12 mouse cellular contexts compared by ENCODE assay signal in the genomic region with DNA sequence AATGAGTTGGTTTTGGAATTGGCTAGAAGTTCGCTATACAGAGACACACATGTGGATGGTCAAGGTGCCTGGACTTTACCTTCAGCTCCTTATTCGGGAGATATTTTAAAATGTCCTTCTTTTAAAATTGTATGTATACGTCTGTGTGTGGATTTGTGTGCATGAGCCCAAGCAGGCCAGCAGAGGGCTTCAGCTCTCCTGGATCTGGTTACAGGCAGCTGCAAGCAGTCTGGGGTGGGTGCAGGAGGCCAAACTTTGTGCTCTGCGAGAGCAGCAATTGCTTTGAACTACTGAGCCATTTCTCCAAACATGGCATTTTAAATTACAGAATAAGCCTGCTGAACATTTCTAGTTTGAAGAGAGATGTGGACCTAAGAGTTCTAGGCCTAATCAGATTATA. TPM values are rescaled to one million over a fixed set of nuclear protein-coding genes. Genes with fewer than 3 reads are reported as not detected.
DNase-seq lines count a peak whose midpoint lies in the region; ATAC-seq and TF ChIP-seq lines count a peak whose summit lies in the region.
"Had no signal": no experiment of that assay in that cellular context is flagged by ENCODE, and none has a peak within 500 bp of the region (broad histone marks: within the 10 kb centered on the region; RNA-seq: fewer than 3 reads in every experiment).

No protein-coding gene starts in this region.

- H3K36me3 ChIP-seq in heart, postnatal 0 days (replicated peaks; ENCODE audit: control insufficient read depth, insufficient read depth, low read length), result no peaks in the 10 kb centered on the region
- no peaks in the 10 kb centered on the region for H3K36me3 ChIP-seq in midbrain, postnatal 0 days (ENCODE audit: insufficient read depth, low read length)
- no peaks in the 10 kb centered on the region for H3K36me3 ChIP-seq in midbrain, embryonic 15.5 days (replicated peaks)
- H3K36me3 ChIP-seq in small intestine, adult 2 months (ENCODE audit: control insufficient read depth, insufficient read depth, low read length), result no peaks in the 10 kb centered on the region
- H3K36me3 ChIP-seq: limb, embryonic 12.5 days had no signal

- no peak overlapping the region for H3K27ac ChIP-seq in heart, postnatal 0 days (ENCODE audit: low read depth)
- no peak overlapping the region for H3K27ac ChIP-seq in midbrain, postnatal 0 days (ENCODE audit: low read depth, low read length)
- H3K27ac ChIP-seq in midbrain, embryonic 15.5 days, result no peak overlapping the region
- no peak overlapping the region for H3K27ac ChIP-seq in small intestine, adult 2 months (ENCODE audit: insufficient read depth, low read depth, low read length)
- H3K27ac ChIP-seq: limb, embryonic 12.5 days had no signal

- H3K9ac ChIP-seq in heart, postnatal 0 days (replicated peaks; ENCODE audit: low read depth, low read length), result no peak overlapping the region
- H3K9ac ChIP-seq in midbrain, postnatal 0 days (replicated peaks; ENCODE audit: low read length, poor library complexity, severe bottlenecking), result no peak overlapping the region
- no peak overlapping the region for H3K9ac ChIP-seq in midbrain, embryonic 15.5 days
- H3K9ac ChIP-seq: limb, embryonic 12.5 days had no signal

- peak; percentile 36 for TF ChIP-seq CTCF in heart, postnatal 0 days (IDR thresholded peaks at IDR 0.05; ENCODE audit: low read depth)
- TF ChIP-seq CTCF in midbrain, postnatal 0 days (IDR thresholded peaks at IDR 0.05), result peak; percentile 63
- peak; percentile 17; the same call in 1 of the 2 replicates for TF ChIP-seq CTCF in small intestine, adult 2 months (IDR thresholded peaks at IDR 0.05; ENCODE audit: extremely low read depth, insufficient read length, insufficient replicate concordance, low read depth, low read length)

- ATAC-seq in heart, postnatal 0 days (ENCODE audit: insufficient read depth, low read depth), result no peak
- no peak for ATAC-seq in midbrain, postnatal 0 days (ENCODE audit: low FRiP score)
- no peak for ATAC-seq in midbrain, embryonic 15.5 days (replicated peaks)
- ATAC-seq: forebrain, embryonic 16.5 days; Patski had no signal

- H3K27me3 ChIP-seq in heart, postnatal 0 days (ENCODE audit: control insufficient read depth, insufficient read depth, low read length), result no peaks in the 10 kb centered on the region
- H3K27me3 ChIP-seq in midbrain, postnatal 0 days (ENCODE audit: insufficient read depth, low read length), result no peaks in the 10 kb centered on the region
- H3K27me3 ChIP-seq in midbrain, embryonic 15.5 days (replicated peaks), result no peaks in the 10 kb centered on the region
- H3K27me3 ChIP-seq in small intestine, adult 2 months (ENCODE audit: control insufficient read depth, insufficient read depth, low read length), result no peaks in the 10 kb centered on the region
- H3K27me3 ChIP-seq: limb, embryonic 12.5 days; Patski had no signal

- no peak for TF ChIP-seq POLR2A in small intestine, adult 2 months (IDR thresholded peaks at IDR 0.05; ENCODE audit: low read depth, low read length)

- no peaks in the 10 kb centered on the region for H3K9me3 ChIP-seq in heart, postnatal 0 days (replicated peaks; ENCODE audit: control insufficient read depth, low read length)
- H3K9me3 ChIP-seq in midbrain, postnatal 0 days (ENCODE audit: low read length), result no peaks in the 10 kb centered on the region
- no peaks in the 10 kb centered on the region for H3K9me3 ChIP-seq in midbrain, embryonic 15.5 days

- H3K4me3 ChIP-seq in heart, postnatal 0 days (ENCODE audit: low read depth, low read length), result no peak overlapping the region
- no peak overlapping the region for H3K4me3 ChIP-seq in midbrain, postnatal 0 days (ENCODE audit: low read depth, low read length)
- H3K4me3 ChIP-seq in midbrain, embryonic 15.5 days, result no peak overlapping the region
- no peak overlapping the region for H3K4me3 ChIP-seq in small intestine, adult 2 months (ENCODE audit: low read depth, low read length)
- H3K4me3 ChIP-seq: limb, embryonic 12.5 days had no signal

- DNase-seq in heart, postnatal 0 days (ENCODE audit: low spot score), result no peak
- no peak for DNase-seq in heart, adult 8-10 months (ENCODE audit: low spot score)
- peak; percentile 45 for DNase-seq in midbrain, postnatal 0 days (ENCODE audit: low spot score)
- DNase-seq in brain, adult 2 months (ENCODE audit: low read depth, low spot score), result peak; percentile 19
- DNase-seq in cerebellum, postnatal 4 days (ENCODE audit: low spot score in 2 of 2), result no peak
- DNase-seq in spleen, postnatal 10 days (ENCODE audit: low spot score in 2 of 2), result no peak
- DNase-seq: spleen, adult 18-20 months had no signal

- H3K4me2 ChIP-seq in heart, postnatal 0 days (ENCODE audit: low read depth, low read length), result no peak overlapping the region
- H3K4me2 ChIP-seq in midbrain, postnatal 0 days (ENCODE audit: low read depth, low read length, poor library complexity, severe bottlenecking), result no peak overlapping the region
- H3K4me2 ChIP-seq in midbrain, embryonic 15.5 days, result no peak overlapping the region
- H3K4me2 ChIP-seq: limb, embryonic 12.5 days had no signal

- 77% methylated on average over 4 of the region's 4 CpGs for WGBS in heart, postnatal 0 days
- WGBS in midbrain, postnatal 0 days, result 82% methylated on average over 4 of the region's 4 CpGs
- WGBS in midbrain, embryonic 15.5 days, result 87% methylated on average over 4 of the region's 4 CpGs
- WGBS in small intestine, adult 2 months, result 70% methylated on average over 4 of the region's 4 CpGs

- no peaks in the 10 kb centered on the region for H3K4me1 ChIP-seq in heart, postnatal 0 days (ENCODE audit: control insufficient read depth, insufficient read depth)
- H3K4me1 ChIP-seq in midbrain, postnatal 0 days (ENCODE audit: insufficient read depth, low read length), result no peaks in the 10 kb centered on the region
- no peaks in the 10 kb centered on the region for H3K4me1 ChIP-seq in midbrain, embryonic 15.5 days
- H3K4me1 ChIP-seq in small intestine, adult 2 months (ENCODE audit: control insufficient read depth, insufficient read depth, insufficient read length, low read length), result no peaks in the 10 kb centered on the region
- H3K4me1 ChIP-seq: limb, embryonic 12.5 days had no signal

- TF ChIP-seq EP300 in heart, postnatal 0 days (IDR thresholded peaks at IDR 0.05; ENCODE audit: low read depth), result no peak

RNA-seq across cellular contexts. Expression of a gene that starts 28.1 kb away (rescaled TPM):
- not detected in 2 replicates for total RNA-seq in heart, postnatal 0 days (2014; rRNA removed; ENCODE audit: low replicate concordance)
- polyA plus RNA-seq in heart, postnatal 0 days (2015; fragmentation: Nextera tagmentation; extraction: Ambion mirVana), result 0.90 and 1.1 TPM in 2 replicates
- total RNA-seq in heart, adult 8-10 months (2022), result not detected
- not detected in 2 replicates for total RNA-seq in midbrain, postnatal 0 days (2014; rRNA removed)
- polyA plus RNA-seq in midbrain, postnatal 0 days (2015; fragmentation: Nextera tagmentation; extraction: Ambion mirVana), result 1.8 and 5.0 TPM in 2 replicates
- polyA plus RNA-seq in midbrain, embryonic 15.5 days (2015; fragmentation: Nextera tagmentation; extraction: Ambion mirVana), result 3.3 and 4.4 TPM in 2 replicates
- polyA plus RNA-seq in small intestine, adult 2 months (2012; rRNA removed), result 0.87 TPM in 1 of 2 replicates, not detected in the other
- polyA plus RNA-seq: Patski had no signal

RNA-seq across cellular contexts. Expression of a gene that starts 38.1 kb away (rescaled TPM):
- not detected in 2 replicates for total RNA-seq in heart, postnatal 0 days (2014; rRNA removed; ENCODE audit: low replicate concordance)
- 0.86 and 2.0 TPM in 2 replicates for polyA plus RNA-seq in heart, postnatal 0 days (2015; fragmentation: Nextera tagmentation; extraction: Ambion mirVana)
- under 1 TPM in 1 of 4 experiments, not detected in 3; 0.37 TPM for total RNA-seq in heart, adult 8-10 months (2022)
- 3.0 and 7.7 TPM in 2 replicates for total RNA-seq in midbrain, postnatal 0 days (2014; rRNA removed)
- polyA plus RNA-seq in midbrain, postnatal 0 days (2015; fragmentation: Nextera tagmentation; extraction: Ambion mirVana), result 2.0 and 2.2 TPM in 2 replicates
- polyA plus RNA-seq in midbrain, embryonic 15.5 days (2015; fragmentation: Nextera tagmentation; extraction: Ambion mirVana), result 1.0 and 1.6 TPM in 2 replicates
- polyA plus RNA-seq in small intestine, adult 2 months (2012; rRNA removed), result 0.11 and 0.28 TPM in 2 replicates

RNA-seq across cellular contexts. Expression of a gene that starts 55.0 kb away (rescaled TPM):
- 3.7 and 7.7 TPM in 2 replicates for total RNA-seq in heart, postnatal 0 days (2014; rRNA removed; ENCODE audit: low replicate concordance)
- polyA plus RNA-seq in heart, postnatal 0 days (2015; fragmentation: Nextera tagmentation; extraction: Ambion mirVana), result 2.9 and 3.0 TPM in 2 replicates
- 1 to 10 TPM; 4.5 to 7.6 (median 6.1) TPM for total RNA-seq in heart, adult 8-10 months (2022)
- total RNA-seq in midbrain, postnatal 0 days (2014; rRNA removed), result 64.5 and 72.3 TPM in 2 replicates
- 34.7 and 36.9 TPM in 2 replicates for polyA plus RNA-seq in midbrain, postnatal 0 days (2015; fragmentation: Nextera tagmentation; extraction: Ambion mirVana)
- 52.2 and 58.2 TPM in 2 replicates for polyA plus RNA-seq in midbrain, embryonic 15.5 days (2015; fragmentation: Nextera tagmentation; extraction: Ambion mirVana)
- polyA plus RNA-seq in small intestine, adult 2 months (2012; rRNA removed), result 2.1 and 4.6 TPM in 2 replicates

RNA-seq across cellular contexts. Expression of a gene that starts 55.3 kb away (rescaled TPM):
- 3.9 and 11.7 TPM in 2 replicates for total RNA-seq in heart, postnatal 0 days (2014; rRNA removed; ENCODE audit: low replicate concordance)
- polyA plus RNA-seq in heart, postnatal 0 days (2015; fragmentation: Nextera tagmentation; extraction: Ambion mirVana), result 20.4 and 20.6 TPM in 2 replicates
- 10 to 100 TPM; 13.2 to 17.9 (median 15.3) TPM for total RNA-seq in heart, adult 8-10 months (2022)
- 14.8 and 18.6 TPM in 2 replicates for total RNA-seq in midbrain, postnatal 0 days (2014; rRNA removed)
- polyA plus RNA-seq in midbrain, postnatal 0 days (2015; fragmentation: Nextera tagmentation; extraction: Ambion mirVana), result 50.0 and 52.5 TPM in 2 replicates
- 48.8 and 49.7 TPM in 2 replicates for polyA plus RNA-seq in midbrain, embryonic 15.5 days (2015; fragmentation: Nextera tagmentation; extraction: Ambion mirVana)
- 0.66 and 0.72 TPM in 2 replicates for polyA plus RNA-seq in small intestine, adult 2 months (2012; rRNA removed)

Comparison
In these comparisons a context has a peak if more than half of its experiments do, and no peak if none do; other contexts are left out.
1. DNase-seq: peak in midbrain, postnatal 0 days (single experiment) and brain, adult 2 months (single experiment); none in heart, postnatal 0 days (single experiment), heart, adult 8-10 months (single experiment), cerebellum, postnatal 4 days (0 of 2) and spleen, postnatal 10 days (0 of 2).
2. Peak in every context shown above with its lines, with median percentiles within 50 percentile points of each other: CTCF ChIP-seq.